Mouse (Mus musculus): ENCODE results near the gene Ptprcap. TPM values are rescaled to one million over a fixed set of nuclear protein-coding genes. Genes with fewer than 3 reads are reported as not detected.

Ptprcap gene
- polyA plus RNA-seq, 2 experiments, result 7.0 to 7.8 TPM

DNA sequence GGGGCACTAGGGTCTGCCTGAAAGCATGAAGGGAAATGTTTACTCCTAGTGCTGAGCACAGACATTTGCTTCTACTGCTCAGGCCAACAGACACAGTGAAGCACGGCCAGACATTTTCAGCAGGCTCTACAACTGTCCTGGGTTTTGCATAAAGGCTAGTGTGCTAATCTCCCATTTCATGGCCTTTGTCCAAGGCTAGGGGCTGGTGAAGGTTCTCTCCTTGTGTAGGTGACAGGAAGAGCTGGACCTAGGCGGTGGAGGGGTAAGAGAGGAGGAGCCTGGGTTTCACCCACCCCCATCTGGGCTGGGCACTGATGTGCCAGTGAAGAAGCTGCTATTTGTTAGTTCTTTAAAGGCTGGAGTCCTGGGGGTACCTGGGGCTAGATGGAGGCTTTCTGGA lies 11.3 kb downstream of the Ptprcap start:
- ATAC-seq (ENCODE audit: low FRiP score, low read depth), result no peak
- peaks cover 15% of the 10 kb centered on the region for H3K36me3 ChIP-seq (ENCODE audit: control insufficient read depth, insufficient read depth, low read length)
- no peak for TF ChIP-seq POLR2A (IDR thresholded peaks at IDR 0.05; ENCODE audit: borderline replicate concordance, extremely low read depth, insufficient read depth, insufficient read length)
- H3K4me2 ChIP-seq (replicated peaks; ENCODE audit: low read depth, low read length, severe bottlenecking), result no peak overlapping the region
- H3K4me3 ChIP-seq (replicated peaks; ENCODE audit: low read length), result no peak overlapping the region
- no peak overlapping the region for H3K27ac ChIP-seq (replicated peaks; ENCODE audit: low read depth, low read length)
- H3K9me3 ChIP-seq (ENCODE audit: control insufficient read depth, low read length), result no peaks in the 10 kb centered on the region
- DNase-seq (ENCODE audit: low spot score), result no peak
- no peak overlapping the region for H3K9ac ChIP-seq (ENCODE audit: low read depth, low read length, severe bottlenecking)
- H3K4me1 ChIP-seq (ENCODE audit: control insufficient read depth, insufficient read depth, low read length), result peaks cover 14% of the 10 kb centered on the region
- 72% methylated on average over 2 of the region's 2 CpGs for WGBS
- H3K27me3 ChIP-seq (ENCODE audit: control insufficient read depth, insufficient read depth, low read length), result no peaks in the 10 kb centered on the region

DNA sequence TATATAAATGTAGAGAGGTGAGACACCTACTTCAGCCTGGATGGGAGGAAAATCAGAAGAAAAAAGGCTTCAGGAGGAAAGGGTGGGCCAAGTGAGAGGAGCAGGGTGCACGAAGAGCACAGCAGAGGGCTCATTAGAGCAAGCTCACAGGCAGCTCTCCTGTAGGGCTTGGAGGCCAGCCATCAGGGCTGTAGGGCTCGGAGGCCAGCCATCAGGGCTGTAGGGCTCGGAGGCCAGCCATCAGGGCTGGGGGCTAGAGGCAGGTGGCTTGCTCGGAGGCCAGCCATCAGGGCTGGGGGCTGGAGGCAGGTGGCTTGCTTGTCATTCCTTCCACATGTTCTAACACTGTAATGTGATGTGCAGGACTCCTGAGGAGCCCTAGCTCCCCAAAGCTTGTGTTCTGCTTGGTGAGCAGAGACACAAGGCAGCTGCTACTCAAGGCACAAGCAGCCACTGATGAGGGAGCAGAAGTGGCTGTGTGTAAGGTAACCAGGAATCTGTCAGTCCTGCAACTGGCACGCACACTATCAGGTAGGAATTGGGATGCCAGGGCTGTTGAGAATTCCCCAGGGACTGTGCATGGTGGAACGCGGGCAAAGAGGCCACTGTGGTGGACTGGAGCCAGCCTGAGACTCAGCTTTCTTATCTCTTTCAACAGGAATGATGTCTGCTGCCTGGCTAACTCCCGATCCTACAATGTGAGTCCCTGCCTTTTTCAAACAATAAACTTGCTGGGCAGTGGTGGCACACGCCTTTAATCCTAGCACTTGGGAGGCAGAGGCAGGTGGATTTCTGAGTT lies 13.5 kb downstream of the Ptprcap start:
- Histone ChIP-seq H3K4me1 (ENCODE audit: control insufficient read depth, insufficient read depth, low read length) (peaks cover 25% of the 10 kb centered on the region), H3K9ac (ENCODE audit: low read depth, low read length, severe bottlenecking) (no peak overlapping the region), H3K9me3 (ENCODE audit: control insufficient read depth, low read length) (no peaks in the 10 kb centered on the region), H3K4me2 (replicated peaks; ENCODE audit: low read depth, low read length, severe bottlenecking) (no peak overlapping the region), H3K27me3 (ENCODE audit: control insufficient read depth, insufficient read depth, low read length) (no peaks in the 10 kb centered on the region), H3K27ac (replicated peaks; ENCODE audit: low read depth, low read length) (no peak overlapping the region), H3K4me3 (replicated peaks; ENCODE audit: low read length) (no peak overlapping the region), H3K36me3 (ENCODE audit: control insufficient read depth, insufficient read depth, low read length) (no peaks in the 10 kb centered on the region)
- DNase-seq (ENCODE audit: low spot score) (no peak), ATAC-seq (ENCODE audit: low FRiP score, low read depth) (no peak)
- 71% methylated on average over 9 of the region's 9 CpGs for WGBS
- TF ChIP-seq POLR2A (IDR thresholded peaks at IDR 0.05; ENCODE audit: borderline replicate concordance, extremely low read depth, insufficient read depth, insufficient read length), result no peak

DNA sequence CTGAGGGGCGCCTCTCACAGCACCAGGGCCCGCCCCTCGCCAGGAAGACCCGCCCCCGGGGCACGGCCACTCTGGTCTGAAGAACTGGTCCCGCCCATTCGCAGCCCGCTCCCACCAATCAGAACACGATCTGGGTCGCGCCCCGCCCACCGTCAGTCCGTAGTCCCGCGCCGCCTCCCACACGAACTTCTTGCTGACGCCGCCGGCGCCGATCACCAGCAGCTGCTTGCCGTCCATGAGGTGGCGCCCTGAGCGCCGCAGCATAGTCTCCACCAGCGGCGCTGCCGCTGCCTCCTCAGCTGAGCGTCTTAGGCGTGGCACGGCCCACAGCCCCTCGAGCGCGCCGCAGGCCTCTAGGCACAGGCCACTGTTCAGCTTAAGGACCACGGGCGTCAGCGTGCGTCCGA lies 16.0 kb downstream of the Ptprcap start:
- no peaks in the 10 kb centered on the region for H3K27me3 ChIP-seq (ENCODE audit: control insufficient read depth, insufficient read depth, low read length)

DNA sequence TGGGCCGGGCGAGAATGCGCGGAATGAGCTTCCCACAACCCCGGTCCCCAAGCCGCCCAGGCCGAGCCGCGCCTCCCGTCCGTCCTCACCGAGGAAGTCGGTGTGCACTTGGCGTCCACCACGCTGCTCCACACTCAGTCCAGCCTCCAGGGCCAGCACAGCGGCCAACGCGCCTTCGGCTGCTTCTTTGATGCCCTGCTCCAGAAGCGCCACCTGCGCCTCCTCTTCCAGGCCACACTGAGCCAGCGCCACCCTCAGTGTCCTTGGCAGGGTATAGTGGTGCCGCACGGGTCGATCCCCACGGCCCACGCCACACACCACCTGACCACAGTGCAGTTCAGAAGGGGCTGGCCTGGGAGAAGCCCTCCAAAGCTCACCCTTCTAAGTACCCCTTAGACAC lies 16.4 kb downstream of the Ptprcap start:
- no peak for TF ChIP-seq POLR2A (IDR thresholded peaks at IDR 0.05; ENCODE audit: borderline replicate concordance, extremely low read depth, insufficient read depth, insufficient read length)
- 12% methylated on average over 24 of the region's 27 CpGs for WGBS
- ATAC-seq (ENCODE audit: low FRiP score, low read depth) (peak; percentile 42), DNase-seq (ENCODE audit: low spot score) (no peak)
- Histone ChIP-seq H3K4me3 (replicated peaks; ENCODE audit: low read length) (peak overlapping the region; percentile 50), H3K27ac (replicated peaks; ENCODE audit: low read depth, low read length) (peak overlapping the region; percentile 85), H3K27me3 (ENCODE audit: control insufficient read depth, insufficient read depth, low read length) (no peaks in the 10 kb centered on the region), H3K9me3 (ENCODE audit: control insufficient read depth, low read length) (no peaks in the 10 kb centered on the region), H3K4me1 (ENCODE audit: control insufficient read depth, insufficient read depth, low read length) (peaks cover 13% of the 10 kb centered on the region), H3K9ac (ENCODE audit: low read depth, low read length, severe bottlenecking) (peak overlapping the region; percentile 86), H3K36me3 (ENCODE audit: control insufficient read depth, insufficient read depth, low read length) (no peaks in the 10 kb centered on the region), H3K4me2 (replicated peaks; ENCODE audit: low read depth, low read length, severe bottlenecking) (peak overlapping the region; percentile 94)

More for the DNA sequence above, 16.0 kb downstream of the Ptprcap start:
- TF ChIP-seq POLR2A (IDR thresholded peaks at IDR 0.05; ENCODE audit: borderline replicate concordance, extremely low read depth, insufficient read depth, insufficient read length), result peak; percentile 94
- H3K27ac ChIP-seq (replicated peaks; ENCODE audit: low read depth, low read length), result peak overlapping the region; percentile 85
- ATAC-seq (ENCODE audit: low FRiP score, low read depth) (peak; percentile 95), DNase-seq (ENCODE audit: low spot score) (peak; percentile 100)
- peak overlapping the region; percentile 86 for H3K9ac ChIP-seq (ENCODE audit: low read depth, low read length, severe bottlenecking)
- H3K4me1 ChIP-seq (ENCODE audit: control insufficient read depth, insufficient read depth, low read length), result peaks cover 13% of the 10 kb centered on the region
- H3K36me3 ChIP-seq (ENCODE audit: control insufficient read depth, insufficient read depth, low read length), result no peaks in the 10 kb centered on the region
- peak overlapping the region; percentile 50 for H3K4me3 ChIP-seq (replicated peaks; ENCODE audit: low read length)
- peak overlapping the region; percentile 94 for H3K4me2 ChIP-seq (replicated peaks; ENCODE audit: low read depth, low read length, severe bottlenecking)
- WGBS, result 3% methylated on average over 43 of the region's 43 CpGs
- H3K9me3 ChIP-seq (ENCODE audit: control insufficient read depth, low read length), result no peaks in the 10 kb centered on the region

DNA sequence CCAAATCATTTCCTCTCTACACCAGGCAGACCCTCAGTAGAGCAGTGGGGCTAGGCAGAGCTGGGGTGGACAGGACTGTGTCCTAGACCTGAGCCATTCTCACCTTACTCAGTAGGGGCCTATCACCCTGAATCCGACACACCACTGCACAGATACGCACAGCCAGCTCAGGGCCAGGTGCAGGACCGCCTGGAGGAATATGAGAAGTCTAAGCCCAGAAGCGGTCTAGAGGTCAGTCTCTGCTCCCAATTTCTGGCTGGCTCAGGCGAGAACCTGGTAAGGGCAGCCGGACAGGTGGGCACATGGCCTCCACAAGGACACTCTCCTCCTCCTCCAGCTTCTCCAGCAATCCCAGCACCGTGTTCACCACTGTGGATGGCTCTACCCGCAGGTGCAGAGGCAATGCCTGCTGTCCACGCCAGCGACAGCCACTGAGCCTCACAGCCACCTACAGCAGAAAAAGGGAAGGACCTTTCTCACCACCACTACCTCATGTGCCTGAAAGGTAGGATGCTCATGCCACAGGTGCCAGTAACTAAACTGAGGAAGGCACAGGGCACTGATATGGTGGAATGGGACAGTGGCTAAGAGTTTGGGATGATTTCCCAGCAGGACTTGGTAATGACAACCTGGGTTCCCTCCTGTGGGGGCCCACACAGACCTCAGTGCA lies 17.5 kb downstream of the Ptprcap start:
- Histone ChIP-seq H3K4me3 (replicated peaks; ENCODE audit: low read length) (no peak overlapping the region), H3K36me3 (ENCODE audit: control insufficient read depth, insufficient read depth, low read length) (no peaks in the 10 kb centered on the region), H3K27ac (replicated peaks; ENCODE audit: low read depth, low read length) (no peak overlapping the region), H3K4me1 (ENCODE audit: control insufficient read depth, insufficient read depth, low read length) (peaks cover 16% of the 10 kb centered on the region), H3K27me3 (ENCODE audit: control insufficient read depth, insufficient read depth, low read length) (no peaks in the 10 kb centered on the region), H3K4me2 (replicated peaks; ENCODE audit: low read depth, low read length, severe bottlenecking) (no peak overlapping the region), H3K9me3 (ENCODE audit: control insufficient read depth, low read length) (no peaks in the 10 kb centered on the region), H3K9ac (ENCODE audit: low read depth, low read length, severe bottlenecking) (no peak overlapping the region)
- 84% methylated on average over 10 of the region's 10 CpGs for WGBS
- no peak for TF ChIP-seq POLR2A (IDR thresholded peaks at IDR 0.05; ENCODE audit: borderline replicate concordance, extremely low read depth, insufficient read depth, insufficient read length)
- no peak for DNase-seq (ENCODE audit: low spot score)
- ATAC-seq (ENCODE audit: low FRiP score, low read depth), result no peak

All from limb, embryonic 14.5 days (tissue).